Mouse (Mus musculus): ENCODE results near the gene Hist1h2ae. TPM values are rescaled to one million over a fixed set of nuclear protein-coding genes. Genes with fewer than 3 reads are reported as not detected.
A peak's percentile ranks its signal among the peaks of the same experiment; 100 is the strongest.

Gene Hist1h2ae
- polyA plus RNA-seq, 1 experiment from 2014 or later, result 102 TPM

DNA sequence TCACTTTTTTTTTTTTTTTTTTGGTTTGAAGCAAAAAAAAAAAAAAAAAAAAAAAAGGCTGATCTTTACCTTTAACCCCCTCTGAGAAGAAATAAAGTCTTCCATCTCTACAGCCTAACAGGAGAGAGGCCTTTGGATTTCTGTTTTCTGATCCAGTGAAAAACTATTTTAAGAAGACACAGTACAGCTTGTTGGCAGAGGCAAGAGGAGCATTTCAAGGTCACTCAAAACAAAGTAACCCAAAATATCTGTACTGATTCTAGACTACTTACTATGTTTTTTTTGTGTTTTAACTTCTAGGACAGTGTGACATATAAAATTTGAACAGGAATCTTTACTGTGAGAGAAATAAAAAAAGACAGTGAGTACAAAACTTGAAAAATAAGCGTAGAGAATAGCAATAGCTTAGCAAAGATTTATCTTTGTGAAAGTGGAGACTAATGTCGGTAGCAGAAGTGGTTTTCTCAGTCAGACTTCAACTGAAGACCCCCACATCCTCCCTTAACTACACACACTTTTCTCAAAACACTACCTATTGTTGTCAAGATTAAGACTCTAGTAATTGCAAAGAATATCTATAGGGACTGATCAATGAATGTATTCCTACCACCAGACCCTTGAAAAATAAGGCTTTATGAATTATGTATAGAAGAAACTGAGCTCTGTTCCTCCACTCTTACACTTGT lies 41.4 kb downstream of the Hist1h2ae start:
- DNase-seq (ENCODE audit: extremely low spot score, low spot score), result no peak

GRCm38 (mm10) chr13:23529005-23529404 lies 42.0 kb downstream of the Hist1h2ae start:
- peak overlapping the region; percentile 54 for H3K4me3 ChIP-seq
- no peaks in the 10 kb centered on the region for H3K27me3 ChIP-seq (ENCODE audit: poor library complexity, severe bottlenecking)
- WGBS, result 91% methylated on average over 5 of the region's 5 CpGs
- DNase-seq (ENCODE audit: extremely low spot score, low spot score), result no peak
- peaks cover 52% of the 10 kb centered on the region for H3K4me1 ChIP-seq
- peak overlapping the region; percentile 65; the same call in 1 of the 2 replicates for H3K27ac ChIP-seq
- H3K36me3 ChIP-seq (replicated peaks), result no peaks in the 10 kb centered on the region
- no peaks in the 10 kb centered on the region for H3K9me3 ChIP-seq

More for the DNA sequence above, 41.4 kb downstream of the Hist1h2ae start:
- H3K4me3 ChIP-seq, result peak overlapping the region; percentile 54
- 50% methylated on average over 2 of the region's 2 CpGs for WGBS
- peak overlapping the region; percentile 92 for H3K27ac ChIP-seq
- no peaks in the 10 kb centered on the region for H3K9me3 ChIP-seq
- H3K27me3 ChIP-seq (ENCODE audit: poor library complexity, severe bottlenecking), result no peaks in the 10 kb centered on the region
- H3K4me1 ChIP-seq, result peaks cover 52% of the 10 kb centered on the region
- H3K36me3 ChIP-seq (replicated peaks), result no peaks in the 10 kb centered on the region

- under 1% methylated on average over 17 of the region's 17 CpGs for WGBS
- H3K9me3 ChIP-seq, result no peaks in the 10 kb centered on the region
- peaks cover 39% of the 10 kb centered on the region for H3K4me1 ChIP-seq
- peak overlapping the region; percentile 83 for H3K27ac ChIP-seq
- H3K4me3 ChIP-seq, result peak overlapping the region; percentile 52
- no peaks in the 10 kb centered on the region for H3K36me3 ChIP-seq (replicated peaks)
- DNase-seq (ENCODE audit: extremely low spot score, low spot score), result peak; percentile 91
- no peaks in the 10 kb centered on the region for H3K27me3 ChIP-seq (ENCODE audit: poor library complexity, severe bottlenecking)
Measured at GRCm38 (mm10) chr13:23526312-23526711, 44.7 kb downstream of the Hist1h2ae start.

DNA sequence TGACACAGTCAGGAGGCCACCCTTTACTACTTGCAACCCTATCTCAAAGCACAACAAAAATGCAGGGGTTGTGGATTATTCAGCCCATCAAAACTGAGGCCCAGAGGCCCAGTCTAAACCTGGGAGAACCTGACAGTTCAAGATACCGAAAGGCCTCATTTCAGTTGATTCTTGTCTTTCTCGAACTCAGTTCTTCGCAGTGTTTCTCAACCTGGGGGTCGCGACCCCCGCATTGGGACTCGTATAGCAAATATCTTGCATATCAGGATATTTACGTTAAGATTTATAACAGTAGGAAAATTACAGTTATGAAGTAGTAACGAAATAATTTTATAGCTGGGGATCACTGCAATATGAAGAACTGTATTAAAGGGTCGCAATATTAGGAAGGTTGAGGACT lies 45.1 kb downstream of the Hist1h2ae start:
- H3K27me3 ChIP-seq (ENCODE audit: poor library complexity, severe bottlenecking), result no peaks in the 10 kb centered on the region
- 4% methylated on average over 10 of the region's 10 CpGs for WGBS
- no peak for DNase-seq (ENCODE audit: extremely low spot score, low spot score)

GRCm38 (mm10) chr13:23524654-23525053 lies 46.4 kb downstream of the Hist1h2ae start:
- Histone ChIP-seq H3K27ac (no peak overlapping the region), H3K4me3 (peak overlapping the region; percentile 52), H3K9me3 (no peaks in the 10 kb centered on the region), H3K4me1 (peaks cover 46% of the 10 kb centered on the region), H3K27me3 (ENCODE audit: poor library complexity, severe bottlenecking) (no peaks in the 10 kb centered on the region), H3K36me3 (replicated peaks) (no peaks in the 10 kb centered on the region)
- peak; percentile 82 for DNase-seq (ENCODE audit: extremely low spot score, low spot score)
- 8% methylated on average over 5 of the region's 5 CpGs for WGBS

More for the DNA sequence above, 45.1 kb downstream of the Hist1h2ae start:
- no peaks in the 10 kb centered on the region for H3K9me3 ChIP-seq
- no peaks in the 10 kb centered on the region for H3K36me3 ChIP-seq (replicated peaks)
- H3K4me1 ChIP-seq, result peaks cover 42% of the 10 kb centered on the region
- peak overlapping the region; percentile 52; the same call in 1 of the 2 replicates for H3K27ac ChIP-seq
- H3K4me3 ChIP-seq, result peak overlapping the region; percentile 52

DNA sequence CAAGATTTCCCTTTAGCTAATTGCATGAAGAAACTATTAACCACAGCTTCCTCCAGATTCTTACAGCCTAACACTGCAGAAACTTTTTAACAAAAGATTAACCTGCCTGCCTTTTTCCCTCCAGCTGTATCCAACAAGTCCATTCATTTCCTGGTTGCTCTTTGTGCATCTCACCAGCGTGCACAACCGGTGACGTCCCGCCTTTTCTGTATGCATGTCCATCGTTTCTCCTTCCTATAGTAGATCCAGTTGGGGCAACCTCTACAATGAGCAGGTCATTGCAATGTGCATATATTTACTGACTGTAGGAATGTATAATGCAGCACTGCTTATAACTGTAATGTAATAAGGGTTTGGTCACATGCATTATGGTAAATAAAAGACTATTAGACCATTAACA lies 47.0 kb downstream of the Hist1h2ae start:
- Histone ChIP-seq H3K4me3 (no peak overlapping the region), H3K36me3 (replicated peaks) (no peaks in the 10 kb centered on the region)
- 64% methylated on average over 5 of the region's 5 CpGs for WGBS

DNA sequence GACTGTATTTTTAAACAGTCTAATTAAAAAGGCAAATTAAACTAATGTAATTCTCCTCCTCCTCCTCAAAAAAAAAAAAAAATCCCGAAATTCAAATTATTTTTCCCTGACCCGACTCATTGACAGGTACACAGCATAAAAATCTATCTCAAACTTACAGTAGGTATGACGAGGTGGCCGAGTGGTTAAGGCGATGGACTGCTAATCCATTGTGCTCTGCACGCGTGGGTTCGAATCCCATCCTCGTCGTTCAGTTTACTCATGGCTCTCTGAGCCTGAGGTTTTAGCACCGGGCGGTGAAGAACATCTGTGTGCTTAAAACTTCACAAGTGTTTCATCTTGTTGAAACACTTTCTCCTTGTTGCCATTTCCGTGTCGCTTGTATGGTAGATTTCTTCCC lies 49.3 kb downstream of the Hist1h2ae start:
- Histone ChIP-seq H3K4me1 (peaks cover 29% of the 10 kb centered on the region), H3K27ac (no peak overlapping the region), H3K9me3 (no peaks in the 10 kb centered on the region), H3K4me3 (peak overlapping the region; percentile 30), H3K36me3 (replicated peaks) (no peaks in the 10 kb centered on the region), H3K27me3 (ENCODE audit: poor library complexity, severe bottlenecking) (no peaks in the 10 kb centered on the region)
- under 1% methylated on average over 14 of the region's 14 CpGs for WGBS
- DNase-seq (ENCODE audit: extremely low spot score, low spot score), result peak; percentile 75

More for the DNA sequence above, 47.0 kb downstream of the Hist1h2ae start:
- Histone ChIP-seq H3K9me3 (no peaks in the 10 kb centered on the region), H3K27ac (no peak overlapping the region), H3K27me3 (ENCODE audit: poor library complexity, severe bottlenecking) (no peaks in the 10 kb centered on the region), H3K4me1 (peaks cover 39% of the 10 kb centered on the region)
- DNase-seq (ENCODE audit: extremely low spot score, low spot score), result no peak

Small RNA genes within 50 kb of the gene (microRNA-seq; reads per million reads assigned to microRNA genes)
- gene Gm44297 (0.90 reads per million), gene Gm44359 (not detected), gene Gm44394 (not detected)

Other genes starting within 250 kb of the Hist1h2ae start
- 57.1 and 58.7 TPM in 2 replicates for gene Zfp322a, start 202.0 kb downstream of the Hist1h2ae start, polyA plus RNA-seq (2016; fragmentation: Nextera tagmentation; extraction: Ambion mirVana)
- gene Abt1, start 147.4 kb downstream of the Hist1h2ae start, polyA plus RNA-seq (2016; fragmentation: Nextera tagmentation; extraction: Ambion mirVana), result 15.3 and 15.5 TPM in 2 replicates
- gene Btn1a1, start 105.3 kb downstream of the Hist1h2ae start, polyA plus RNA-seq (2016; fragmentation: Nextera tagmentation; extraction: Ambion mirVana), result 0.09 TPM in 1 of 2 replicates, not detected in the other
- gene Btn2a2, start 82.4 kb downstream of the Hist1h2ae start, polyA plus RNA-seq (2016; fragmentation: Nextera tagmentation; extraction: Ambion mirVana), result 0.52 and 0.54 TPM in 2 replicates
- gene Hist1h4h, start 40.2 kb downstream of the Hist1h2ae start, polyA plus RNA-seq (2016; fragmentation: Nextera tagmentation; extraction: Ambion mirVana), result 3.8 and 4.0 TPM in 2 replicates
- 6.7 and 9.5 TPM in 2 replicates for gene Hist1h2af, start 37.3 kb downstream of the Hist1h2ae start, polyA plus RNA-seq (2016; fragmentation: Nextera tagmentation; extraction: Ambion mirVana)
- 6.3 and 8.1 TPM in 2 replicates for gene Hist1h3g, start 35.8 kb downstream of the Hist1h2ae start, polyA plus RNA-seq (2016; fragmentation: Nextera tagmentation; extraction: Ambion mirVana)
- 0.74 and 0.79 TPM in 2 replicates for gene Hist1h2bh, start 27.8 kb downstream of the Hist1h2ae start, polyA plus RNA-seq (2016; fragmentation: Nextera tagmentation; extraction: Ambion mirVana)
- 1.00 and 1.7 TPM in 2 replicates for gene Hist1h3f, start 27.2 kb downstream of the Hist1h2ae start, polyA plus RNA-seq (2016; fragmentation: Nextera tagmentation; extraction: Ambion mirVana)
- 0.53 and 0.60 TPM in 2 replicates for gene Hist1h4f, start 19.6 kb downstream of the Hist1h2ae start, polyA plus RNA-seq (2016; fragmentation: Nextera tagmentation; extraction: Ambion mirVana)
- 0.58 and 0.60 TPM in 2 replicates for gene Hist1h1d, start 18.0 kb downstream of the Hist1h2ae start, polyA plus RNA-seq (2016; fragmentation: Nextera tagmentation; extraction: Ambion mirVana)
- 6.1 and 6.7 TPM in 2 replicates for gene Hist1h3e, start 8.9 kb downstream of the Hist1h2ae start, polyA plus RNA-seq (2016; fragmentation: Nextera tagmentation; extraction: Ambion mirVana)
- 6.4 and 6.7 TPM in 2 replicates for gene Hist1h2bg, start 176 bp upstream of the Hist1h2ae start, polyA plus RNA-seq (2016; fragmentation: Nextera tagmentation; extraction: Ambion mirVana)
- 5.8 and 6.9 TPM in 2 replicates for gene Hist1h2bf, start 3.0 kb upstream of the Hist1h2ae start, polyA plus RNA-seq (2016; fragmentation: Nextera tagmentation; extraction: Ambion mirVana)
- gene Hist1h2ad, start 3.2 kb upstream of the Hist1h2ae start, polyA plus RNA-seq (2016; fragmentation: Nextera tagmentation; extraction: Ambion mirVana), result 1.5 TPM in 2 replicates
- gene Hist1h3d, start 4.5 kb upstream of the Hist1h2ae start, polyA plus RNA-seq (2016; fragmentation: Nextera tagmentation; extraction: Ambion mirVana), result 7.1 and 7.2 TPM in 2 replicates
- gene Hist1h4d, start 10.4 kb upstream of the Hist1h2ae start, polyA plus RNA-seq (2016; fragmentation: Nextera tagmentation; extraction: Ambion mirVana), result 112 and 119 TPM in 2 replicates
- 3.2 and 3.6 TPM in 2 replicates for gene Hist1h2be, start 49.9 kb upstream of the Hist1h2ae start, polyA plus RNA-seq (2016; fragmentation: Nextera tagmentation; extraction: Ambion mirVana)
- 19.8 and 21.4 TPM in 2 replicates for gene Hist1h1e, start 51.3 kb upstream of the Hist1h2ae start, polyA plus RNA-seq (2016; fragmentation: Nextera tagmentation; extraction: Ambion mirVana)
- gene Hist1h2ac, start 112.7 kb upstream of the Hist1h2ae start, polyA plus RNA-seq (2016; fragmentation: Nextera tagmentation; extraction: Ambion mirVana), result 1.00 and 1.1 TPM in 2 replicates
- gene Hist1h2bc, start 113.0 kb upstream of the Hist1h2ae start, polyA plus RNA-seq (2016; fragmentation: Nextera tagmentation; extraction: Ambion mirVana), result 17.2 and 19.3 TPM in 2 replicates
- not detected in 2 replicates for gene Hist1h1t, start 124.6 kb upstream of the Hist1h2ae start, polyA plus RNA-seq (2016; fragmentation: Nextera tagmentation; extraction: Ambion mirVana)
- gene Hist1h4c, start 127.2 kb upstream of the Hist1h2ae start, polyA plus RNA-seq (2016; fragmentation: Nextera tagmentation; extraction: Ambion mirVana), result 4.5 and 5.9 TPM in 2 replicates
- gene Hfe, start 139.6 kb upstream of the Hist1h2ae start, polyA plus RNA-seq (2016; fragmentation: Nextera tagmentation; extraction: Ambion mirVana), result 1.3 and 1.5 TPM in 2 replicates
- gene Hist1h1c, start 167.6 kb upstream of the Hist1h2ae start, polyA plus RNA-seq (2016; fragmentation: Nextera tagmentation; extraction: Ambion mirVana), result 9.4 and 10.7 TPM in 2 replicates
- 7.7 and 9.0 TPM in 2 replicates for gene Hist1h3c, start 174.4 kb upstream of the Hist1h2ae start, polyA plus RNA-seq (2016; fragmentation: Nextera tagmentation; extraction: Ambion mirVana)
- 2.3 and 2.7 TPM in 2 replicates for gene Hist1h2bb, start 175.5 kb upstream of the Hist1h2ae start, polyA plus RNA-seq (2016; fragmentation: Nextera tagmentation; extraction: Ambion mirVana)
- gene Hist1h2ab, start 179.9 kb upstream of the Hist1h2ae start, polyA plus RNA-seq (2016; fragmentation: Nextera tagmentation; extraction: Ambion mirVana), result 49.5 and 50.4 TPM in 2 replicates
- gene Hist1h3b, start 181.0 kb upstream of the Hist1h2ae start, polyA plus RNA-seq (2016; fragmentation: Nextera tagmentation; extraction: Ambion mirVana), result 9.1 and 9.5 TPM in 2 replicates
- gene Hist1h4b, start 185.8 kb upstream of the Hist1h2ae start, polyA plus RNA-seq (2016; fragmentation: Nextera tagmentation; extraction: Ambion mirVana), result 2.5 and 4.5 TPM in 2 replicates
- gene Hist1h4a, start 190.0 kb upstream of the Hist1h2ae start, polyA plus RNA-seq (2016; fragmentation: Nextera tagmentation; extraction: Ambion mirVana), result 0.69 TPM in 1 of 2 replicates, not detected in the other
- 2.2 and 3.6 TPM in 2 replicates for gene Hist1h3a, start 191.2 kb upstream of the Hist1h2ae start, polyA plus RNA-seq (2016; fragmentation: Nextera tagmentation; extraction: Ambion mirVana)
- gene Hist1h1a, start 192.4 kb upstream of the Hist1h2ae start, polyA plus RNA-seq (2016; fragmentation: Nextera tagmentation; extraction: Ambion mirVana), result 2.6 and 3.3 TPM in 2 replicates
- gene Trim38, start 198.7 kb upstream of the Hist1h2ae start, polyA plus RNA-seq (2016; fragmentation: Nextera tagmentation; extraction: Ambion mirVana), result 0.10 and 0.12 TPM in 2 replicates
- not detected in 2 replicates for gene Slc17a2, start 235.8 kb upstream of the Hist1h2ae start, polyA plus RNA-seq (2016; fragmentation: Nextera tagmentation; extraction: Ambion mirVana)

Measured in forebrain, embryonic 10.5 days (tissue).